Mouse (Mus musculus) bone marrow macrophage, adult 2 months (primary cell): ENCODE data around the gene Slc6a6.

Source experiments
- CTCF ChIP-seq: IDR thresholded peaks from 2 replicates; pipeline ENCODE4 v1.5.1; 2012; ENCODE audit warnings: low read depth, mild to moderate bottlenecking, low read length, moderate library complexity
- POLR2A ChIP-seq: IDR thresholded peaks from 2 replicates; pipeline ENCODE4 v1.6.1; 2012; ENCODE audit warnings: mild to moderate bottlenecking, low read depth, low read length, borderline replicate concordance

- no peak for TF ChIP-seq CTCF
- no peak for TF ChIP-seq POLR2A
These were observed 16.7 kb upstream of the Slc6a6 start for GRCm38 (mm10) chr6:91667141-91667540.
